Mouse (Mus musculus) hindbrain, postnatal 0 days (tissue): Measurements from ENCODE around the gene Erp29. TPM values are rescaled to one million over a fixed set of nuclear protein-coding genes. Genes with fewer than 3 reads are reported as not detected.

ENCODE experiments used
- ATAC-seq: fragments of 200-750 bp; cut with Nextera tagmentation; 2 replicates; pipeline ENCODE4 v1.8.0; 2017; ENCODE audit warnings: mild to moderate bottlenecking, moderate TSS enrichment, moderate library complexity
- DNase-seq: peaks from one replicate; pipeline ENCODE4 v3.0.0-alpha.2; 2015; ENCODE audit warnings: low spot score
- H3K27ac ChIP-seq: fragments of 300-500 bp; sonication (generic); 2 replicates; pipeline ENCODE4 v1.5.1; 2014; ENCODE audit warnings: mild to moderate bottlenecking
- H3K27me3 ChIP-seq: fragments of 300-500 bp; sonication (generic); 2 replicates; pipeline ENCODE4 v1.6.1; 2014; ENCODE audit warnings: low read length, mixed read lengths; ENCODE audit not compliant: insufficient read depth
- H3K36me3 ChIP-seq: fragments of 300-500 bp; sonication (generic); 2 replicates; pipeline ENCODE4 v1.6.1; 2014; ENCODE audit warnings: low read length, mixed read lengths; ENCODE audit not compliant: insufficient read depth
- H3K4me1 ChIP-seq: fragments of 300-500 bp; sonication (generic); 2 replicates; pipeline ENCODE4 v1.6.1; 2014; ENCODE audit warnings: antibody characterized with exemption, low read length, mixed read lengths; ENCODE audit not compliant: insufficient read depth
- H3K4me2 ChIP-seq: fragments of 300-500 bp; sonication (generic); 2 replicates; pipeline ENCODE4 v1.6.1; 2014; ENCODE audit warnings: low read depth, mild to moderate bottlenecking, low read length, moderate library complexity, mixed read lengths
- H3K4me3 ChIP-seq: fragments of 300-500 bp; sonication (generic); 2 replicates; pipeline ENCODE4 v1.5.1; 2014; ENCODE audit warnings: low read length
- H3K9ac ChIP-seq: fragments of 300-500 bp; sonication (generic); replicated peaks from 2 replicates; pipeline ENCODE4 v1.6.1; 2014; ENCODE audit warnings: mild to moderate bottlenecking, low read length, moderate library complexity, mixed read lengths
- H3K9me3 ChIP-seq: fragments of 300-500 bp; sonication (generic); 2 replicates; pipeline ENCODE4 v1.6.1; 2016; ENCODE audit warnings: low read length, mixed read lengths
- CTCF ChIP-seq: IDR thresholded peaks from 2 replicates; pipeline ENCODE4 v1.5.1; 2016; ENCODE audit warnings: antibody characterized with exemption, control low read depth, low read depth
- WGBS: fragments of 180-500 bp; shearing (Covaris S2); extraction: QIAGEN DNeasy Blood & Tissue Kit; methylation state at CpG from one replicate; pipeline ENCODE4 v1.1.7; 2014; 5-methylcytosine and 5-hydroxymethylcytosine counted together
- polyA plus RNA-seq: library from polyadenylated mRNA; unstranded; fragments of >200 nt; fragmentation: Nextera tagmentation; extraction: Ambion mirVana; gene quantifications from 2 replicates; pipeline ENCODE4 v1.2.1, GENCODE M21; 2015
- total RNA-seq: library from RNA; depleted of rRNA; stranded (reverse); fragments of >200 nt; gene quantifications from 2 replicates; pipeline ENCODE4 v1.2.3, GENCODE M21; 2014

The Erp29 gene
- total and polyA plus RNA-seq, 2 experiments from 2014 or later: 37.1 to 192 TPM

DNA sequence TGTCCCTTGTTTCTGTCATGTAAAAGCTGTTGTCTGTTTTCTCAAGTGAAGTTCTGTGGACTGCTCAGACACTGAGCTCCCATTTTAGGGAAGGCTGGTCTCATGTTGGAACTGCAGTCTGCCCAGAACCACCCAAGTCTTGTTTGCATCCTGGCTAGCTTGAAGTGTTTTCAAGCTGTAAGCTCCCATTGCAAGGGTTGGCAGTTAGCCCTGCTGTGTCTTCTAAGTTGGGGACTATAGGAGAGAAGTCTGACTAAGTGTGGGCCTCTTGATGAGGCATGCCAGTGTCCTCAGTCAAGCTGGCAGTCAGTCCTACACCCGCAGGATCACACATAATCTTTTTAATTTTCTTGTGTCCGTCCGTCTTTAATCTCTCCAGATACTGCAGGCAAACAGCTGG, 23.4 kb downstream of the Erp29 start:
- TF ChIP-seq CTCF: no peak
- 77% methylated on average over 3 of the region's 3 CpGs for WGBS
- ATAC-seq (no peak), DNase-seq (no peak)
- H3K4me1 ChIP-seq: no peaks in the 10 kb centered on the region
- H3K4me3 ChIP-seq: no peak overlapping the region
- no peak overlapping the region for H3K9ac ChIP-seq
- H3K27ac ChIP-seq: no peak overlapping the region
- peaks cover 96% of the 10 kb centered on the region for H3K36me3 ChIP-seq
- H3K4me2 ChIP-seq: no peak overlapping the region
- no peaks in the 10 kb centered on the region for H3K27me3 ChIP-seq
- H3K9me3 ChIP-seq: no peaks in the 10 kb centered on the region

DNA sequence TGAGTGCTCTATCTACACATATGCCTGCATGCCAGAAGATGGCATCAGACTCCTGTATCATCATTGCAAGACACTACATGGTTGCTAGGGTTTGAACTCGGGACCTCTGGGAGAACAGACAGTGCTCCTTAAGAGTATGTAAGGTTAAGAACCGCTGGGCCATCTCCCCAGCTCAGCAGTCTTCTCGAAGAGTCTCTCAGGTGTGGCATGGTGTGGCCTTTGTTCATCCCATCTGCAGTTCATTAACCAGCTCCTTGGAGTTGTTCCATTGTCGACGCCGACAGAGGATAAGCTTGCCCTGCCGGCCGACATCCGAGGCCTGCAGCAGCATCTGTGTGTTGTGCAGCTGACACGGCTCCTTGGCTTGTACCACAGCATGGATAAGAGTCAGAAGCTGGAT, 29.0 kb downstream of the Erp29 start:
- TF ChIP-seq CTCF: no peak
- DNase-seq (no peak), ATAC-seq (no peak)
- H3K4me3 ChIP-seq: no peak overlapping the region
- H3K4me1 ChIP-seq: no peaks in the 10 kb centered on the region
- H3K4me2 ChIP-seq: no peak overlapping the region
- no peak overlapping the region for H3K27ac ChIP-seq
- no peaks in the 10 kb centered on the region for H3K27me3 ChIP-seq
- no peaks in the 10 kb centered on the region for H3K9me3 ChIP-seq
- 93% methylated on average over 10 of the region's 10 CpGs for WGBS
- H3K36me3 ChIP-seq: peaks cover 81% of the 10 kb centered on the region
- H3K9ac ChIP-seq: no peak overlapping the region

DNA sequence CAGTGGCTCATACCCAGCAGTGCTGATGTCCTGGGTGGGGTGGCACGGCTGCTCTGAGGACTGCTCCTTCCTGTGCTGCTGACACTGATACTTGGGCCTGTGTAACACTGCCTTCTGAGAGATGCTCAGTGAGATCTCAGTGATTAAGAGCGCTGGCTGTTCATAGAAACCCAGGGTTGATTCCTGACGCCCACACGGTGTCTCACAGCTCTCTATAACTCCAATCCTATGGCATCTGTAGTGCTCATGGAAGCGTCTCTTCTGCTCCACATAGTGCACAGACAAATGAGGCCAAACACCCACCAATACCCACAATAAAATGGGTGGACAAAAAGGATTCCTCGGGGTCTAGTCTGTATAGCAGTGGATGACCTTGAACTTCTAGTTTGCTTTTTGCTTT, 29.5 kb downstream of the Erp29 start:
- DNase-seq (no peak), ATAC-seq (no peak)
- no peak overlapping the region for H3K4me2 ChIP-seq
- TF ChIP-seq CTCF: no peak
- H3K27me3 ChIP-seq: no peaks in the 10 kb centered on the region
- H3K9ac ChIP-seq: no peak overlapping the region
- peaks cover 81% of the 10 kb centered on the region for H3K36me3 ChIP-seq
- WGBS: 92% methylated on average over 6 of the region's 6 CpGs
- no peaks in the 10 kb centered on the region for H3K4me1 ChIP-seq
- H3K4me3 ChIP-seq: no peak overlapping the region
- H3K9me3 ChIP-seq: no peaks in the 10 kb centered on the region
- no peak overlapping the region for H3K27ac ChIP-seq

DNA sequence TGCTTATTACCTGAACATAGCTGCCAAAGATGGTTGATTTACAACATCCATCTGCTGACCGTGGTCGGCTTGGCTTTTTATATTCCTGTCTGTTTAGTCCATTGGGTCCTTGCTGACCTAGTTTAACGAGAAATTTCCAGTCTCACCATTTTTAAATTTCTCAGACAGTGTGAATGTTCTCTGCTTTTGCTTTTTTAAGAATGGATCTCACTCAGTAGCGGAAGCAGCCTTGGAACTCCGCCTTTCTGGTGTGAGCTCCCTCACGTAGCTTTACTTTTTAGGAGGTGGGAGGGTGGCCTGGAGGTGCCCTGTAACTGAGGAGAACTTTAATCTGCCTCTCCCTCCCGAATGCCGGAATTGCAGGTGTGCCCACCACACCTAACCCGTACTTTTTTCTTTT, 31.6 kb downstream of the Erp29 start:
- no peaks in the 10 kb centered on the region for H3K9me3 ChIP-seq
- TF ChIP-seq CTCF: no peak
- H3K9ac ChIP-seq: no peak overlapping the region
- no peaks in the 10 kb centered on the region for H3K27me3 ChIP-seq
- H3K4me2 ChIP-seq: no peak overlapping the region
- peaks cover 80% of the 10 kb centered on the region for H3K36me3 ChIP-seq
- no peaks in the 10 kb centered on the region for H3K4me1 ChIP-seq
- DNase-seq (no peak), ATAC-seq (no peak)
- no peak overlapping the region for H3K4me3 ChIP-seq
- 90% methylated on average over 9 of the region's 9 CpGs for WGBS
- H3K27ac ChIP-seq: no peak overlapping the region

DNA sequence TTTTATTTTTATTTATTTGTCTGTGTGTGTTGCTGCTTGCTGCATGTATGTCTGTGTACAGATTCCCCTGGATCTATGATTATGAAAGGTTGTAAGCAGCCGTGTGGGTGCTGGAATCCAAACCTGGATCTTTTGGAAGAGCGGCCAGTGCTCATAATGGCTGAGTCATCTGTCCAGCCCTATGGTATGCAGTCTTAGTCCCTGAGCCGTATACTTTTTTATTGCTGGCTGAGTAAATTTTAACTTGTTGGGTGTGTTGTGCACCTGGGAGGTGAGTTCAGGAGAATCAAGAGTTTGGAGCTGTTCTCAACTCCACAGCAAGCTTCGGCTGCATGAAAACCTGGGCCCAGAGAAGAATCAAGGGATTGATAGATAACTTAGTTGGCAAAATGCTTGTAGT, 41.3 kb downstream of the Erp29 start:
- TF ChIP-seq CTCF: no peak
- Histone ChIP-seq H3K27me3 (no peaks in the 10 kb centered on the region), H3K27ac (no peak overlapping the region), H3K4me1 (no peaks in the 10 kb centered on the region), H3K4me2 (no peak overlapping the region), H3K36me3 (peaks cover 45% of the 10 kb centered on the region; the same call in 1 of the 2 replicates), H3K9ac (no peak overlapping the region), H3K9me3 (no peaks in the 10 kb centered on the region), H3K4me3 (no peak overlapping the region)
- no peak for ATAC-seq
- 94% methylated on average over 4 of the region's 4 CpGs for WGBS
- no peak for DNase-seq

DNA sequence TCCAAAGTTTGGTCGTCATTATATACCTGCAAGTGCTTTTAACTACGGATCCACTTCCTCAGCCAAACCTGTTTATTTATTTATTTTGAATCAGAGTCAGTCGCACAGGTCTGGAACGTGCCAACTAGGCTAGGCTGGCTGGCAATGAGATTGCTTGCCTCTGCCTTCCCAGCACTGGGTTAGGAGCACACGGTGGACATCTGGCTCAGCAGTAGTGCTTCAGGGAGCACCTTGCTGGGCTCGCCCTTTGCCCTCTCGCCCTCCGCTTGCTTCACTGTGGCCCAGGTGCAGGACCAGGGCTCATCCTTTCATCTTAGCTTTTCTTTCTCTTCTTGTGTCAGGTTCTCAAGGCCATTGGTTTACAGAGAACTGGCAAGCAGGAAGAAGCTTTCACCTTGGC, 44.5 kb downstream of the Erp29 start:
- no peak for ATAC-seq
- Histone ChIP-seq H3K36me3 (peaks cover 23% of the 10 kb centered on the region; the same call in 1 of the 2 replicates), H3K27me3 (no peaks in the 10 kb centered on the region), H3K4me2 (no peak overlapping the region), H3K27ac (no peak overlapping the region), H3K9ac (no peak overlapping the region), H3K4me3 (no peak overlapping the region), H3K4me1 (no peaks in the 10 kb centered on the region), H3K9me3 (no peaks in the 10 kb centered on the region)
- WGBS: 89% methylated on average over 8 of the region's 8 CpGs
- DNase-seq: no peak
- TF ChIP-seq CTCF: no peak

DNA sequence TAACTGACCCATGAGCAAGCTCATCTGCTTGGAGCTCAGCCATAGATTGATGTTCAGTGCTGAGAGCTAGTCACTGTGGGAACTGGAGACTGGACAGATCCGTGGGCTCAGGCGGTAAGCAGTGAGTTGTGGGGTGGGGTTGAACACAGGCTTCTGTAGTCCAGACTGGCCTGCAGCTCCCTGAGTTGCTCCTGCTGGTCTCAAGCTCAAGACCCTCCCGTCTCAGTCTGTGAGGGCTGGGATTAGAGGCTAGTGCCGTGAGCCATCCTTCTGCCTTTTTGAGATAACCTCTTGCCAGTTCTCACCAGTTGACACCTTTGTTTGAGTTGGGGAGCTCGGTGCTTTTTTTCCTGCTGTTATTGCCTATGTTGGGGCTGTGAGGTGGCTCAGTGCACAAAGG, 51.5 kb downstream of the Erp29 start:
- Histone ChIP-seq H3K9me3 (no peaks in the 10 kb centered on the region), H3K27me3 (no peaks in the 10 kb centered on the region), H3K4me3 (no peak overlapping the region), H3K27ac (no peak overlapping the region), H3K4me1 (peaks cover 12% of the 10 kb centered on the region), H3K4me2 (no peak overlapping the region), H3K36me3 (0 out of 2 replicates have a peak, but pooled peaks cover 3% of the 10 kb centered on the region), H3K9ac (no peak overlapping the region)
- DNase-seq: no peak
- WGBS: 91% methylated on average over 5 of the region's 5 CpGs
- no peak for TF ChIP-seq CTCF
- ATAC-seq: no peak
